Mouse (Mus musculus) lung, postnatal 14 days (tissue): ENCODE data around the gene Cep78.

Experiments
- DNase-seq: peaks from one replicate; pipeline ENCODE4 v3.0.0; 2021

Gene Cep78

DNA sequence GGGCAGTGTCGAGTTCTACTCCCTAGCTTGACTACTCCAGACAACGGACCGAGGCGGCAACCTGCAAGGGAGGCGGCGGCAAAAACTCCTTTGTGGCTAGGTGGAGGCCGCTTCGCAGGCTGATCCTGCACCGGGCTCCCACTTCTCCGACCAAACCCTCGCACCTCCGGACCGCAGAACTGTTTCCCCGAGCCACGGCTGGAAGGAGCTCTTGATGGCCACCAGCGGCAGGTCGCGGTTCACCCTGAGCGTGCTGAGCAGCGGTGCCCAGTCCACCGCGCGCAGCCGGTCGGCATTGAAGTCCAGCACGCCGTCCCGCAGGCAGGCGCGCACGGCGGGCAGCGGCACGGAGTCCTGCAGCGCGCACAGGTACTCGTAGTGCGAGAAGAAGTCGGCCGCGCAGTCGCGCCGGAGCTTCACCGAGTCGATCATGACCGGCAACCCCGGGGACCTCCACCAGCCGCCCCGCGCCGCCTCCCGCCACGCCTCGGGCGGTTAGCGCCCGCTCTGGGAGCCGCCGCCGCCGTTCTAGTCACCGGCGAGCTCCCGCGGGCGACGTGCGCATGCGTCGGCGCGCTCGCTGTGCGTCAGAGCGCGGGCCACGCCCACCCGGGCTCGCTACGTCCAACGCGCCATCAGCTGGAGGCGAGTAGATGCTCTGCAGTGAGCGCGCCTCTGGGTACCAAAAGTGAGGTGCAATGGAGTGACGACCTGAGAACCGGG lies at the start of gene Cep78:
Gene Cep78 (minus strand): TSS at position 541 of the 723 bp plus-strand sequence.
- peak; percentile 91 for DNase-seq

DNA sequence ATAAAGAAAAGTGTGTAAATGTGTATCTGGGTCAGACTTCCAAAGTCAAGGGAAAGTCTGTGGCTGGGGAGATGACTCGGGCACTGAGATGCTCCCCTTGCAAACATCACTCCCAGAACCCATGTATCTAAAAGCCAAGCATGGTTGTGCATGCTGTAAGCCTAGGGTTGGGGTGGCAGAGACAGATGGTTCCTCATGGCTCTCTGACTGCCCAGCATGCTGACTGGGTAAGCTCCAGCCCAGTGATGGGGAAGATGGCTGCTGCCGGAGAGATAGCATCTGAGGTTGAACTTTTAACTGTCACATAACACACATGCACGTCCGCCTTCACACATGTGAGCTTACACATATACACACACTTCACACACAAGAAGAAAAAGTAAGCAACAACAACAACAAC lies 46.5 kb upstream of the Cep78 start:
- DNase-seq = no peak

DNA sequence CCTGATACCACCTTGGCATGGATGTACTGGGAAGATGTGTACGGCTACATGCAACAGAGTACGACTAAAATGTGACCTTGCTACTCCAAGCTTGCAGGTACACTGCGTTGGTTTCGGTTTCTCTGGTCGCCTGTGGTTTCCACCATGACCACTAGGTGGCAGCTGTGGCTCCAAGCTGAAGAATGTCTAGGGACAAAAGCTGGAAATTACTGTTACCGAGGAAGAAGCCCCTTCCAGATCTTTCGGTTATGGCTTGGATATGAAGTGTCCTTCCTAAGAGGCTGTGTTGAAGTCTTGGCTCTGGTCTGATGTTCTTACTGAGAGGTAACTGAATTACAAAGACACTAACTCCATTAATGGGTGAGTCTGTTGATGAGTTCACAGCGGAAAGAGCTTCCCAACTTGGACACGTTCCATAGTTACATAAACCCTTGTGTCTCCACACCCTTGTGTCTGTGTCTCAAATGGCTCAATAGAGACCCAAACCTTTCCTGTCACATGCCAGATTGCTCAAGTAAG lies 44.5 kb upstream of the Cep78 start:
- DNase-seq = peak; percentile 47

DNA sequence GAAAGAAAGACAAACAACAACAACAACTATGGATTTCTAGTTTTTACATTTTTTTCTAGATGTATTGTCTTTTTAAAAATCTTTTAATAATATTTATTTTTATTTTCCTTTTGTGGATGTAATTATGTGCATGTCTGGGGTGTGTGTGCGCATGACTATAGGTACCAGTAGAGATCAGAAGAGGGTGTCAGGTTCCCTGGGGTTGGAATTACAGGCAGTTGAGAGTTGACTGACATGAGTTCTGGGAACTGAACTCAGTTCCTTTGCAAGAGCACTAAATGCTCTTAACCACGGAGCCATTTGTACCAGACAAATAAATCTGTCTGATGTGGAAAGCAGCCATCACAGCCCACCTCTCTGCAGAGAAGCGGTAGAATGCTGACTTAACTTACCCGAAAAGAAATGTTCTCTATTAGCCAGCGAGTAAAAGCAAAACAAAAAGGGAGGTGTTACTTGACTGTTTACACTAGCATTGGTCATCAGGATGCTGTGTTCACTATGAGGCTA lies 44.0 kb upstream of the Cep78 start:
- DNase-seq = no peak

DNA sequence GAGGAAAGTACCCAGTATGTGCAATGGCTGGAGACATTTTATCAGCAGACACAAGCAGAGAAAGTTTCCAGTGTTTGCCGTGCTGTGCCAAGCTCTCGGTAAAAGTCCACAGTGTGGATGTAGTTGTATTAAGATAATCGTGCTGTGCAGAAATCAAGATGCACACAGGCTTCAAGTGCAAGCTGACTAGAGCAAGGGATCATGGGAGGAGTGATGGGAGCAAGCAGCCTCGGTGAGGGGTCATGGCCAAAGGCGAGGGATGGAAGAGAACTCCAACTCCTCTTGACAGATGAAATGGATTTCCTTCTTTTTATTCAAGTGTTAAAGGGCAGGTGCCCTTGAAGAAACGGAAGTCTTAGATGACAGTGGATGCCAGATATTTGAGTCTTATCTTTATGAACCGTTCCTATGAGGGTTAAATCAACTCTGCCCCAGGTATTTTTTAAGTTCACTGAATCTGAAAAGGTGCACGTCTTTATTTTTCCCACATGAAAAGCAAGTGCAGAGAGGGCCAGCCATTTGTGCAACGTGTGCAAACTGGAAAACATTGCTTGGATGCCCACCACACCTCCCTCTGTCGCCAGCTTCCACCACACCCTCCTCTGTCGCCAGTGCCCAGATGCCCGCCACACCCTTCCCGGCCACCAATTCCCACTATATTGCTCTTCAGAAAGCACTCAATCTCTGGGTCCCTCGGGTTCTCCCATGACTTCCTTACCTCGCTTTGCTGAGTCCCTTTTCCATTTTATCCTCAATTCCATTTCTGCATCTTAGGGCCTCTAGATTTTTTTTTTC lies 43.3 kb upstream of the Cep78 start:
- DNase-seq = no peak

DNA sequence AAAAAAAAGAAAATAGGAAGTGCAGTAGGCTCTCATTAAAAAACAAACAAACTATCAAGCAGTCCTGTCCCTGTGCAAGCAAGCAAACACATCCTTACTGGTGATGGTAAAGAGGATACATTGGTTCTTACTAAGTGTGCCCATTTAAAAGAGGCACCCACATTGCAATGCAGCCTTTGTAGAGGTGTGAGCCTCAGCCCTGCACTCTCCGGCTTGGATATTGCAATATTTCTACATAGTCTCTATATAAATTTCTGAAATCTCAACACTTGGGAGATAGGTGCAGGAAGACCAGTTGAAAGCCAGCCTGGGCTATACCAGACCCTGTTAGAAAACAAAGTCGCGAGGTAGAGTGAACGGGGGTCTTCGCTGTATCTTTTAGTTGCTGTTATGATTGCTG lies 41.5 kb upstream of the Cep78 start:
- DNase-seq = no peak

DNA sequence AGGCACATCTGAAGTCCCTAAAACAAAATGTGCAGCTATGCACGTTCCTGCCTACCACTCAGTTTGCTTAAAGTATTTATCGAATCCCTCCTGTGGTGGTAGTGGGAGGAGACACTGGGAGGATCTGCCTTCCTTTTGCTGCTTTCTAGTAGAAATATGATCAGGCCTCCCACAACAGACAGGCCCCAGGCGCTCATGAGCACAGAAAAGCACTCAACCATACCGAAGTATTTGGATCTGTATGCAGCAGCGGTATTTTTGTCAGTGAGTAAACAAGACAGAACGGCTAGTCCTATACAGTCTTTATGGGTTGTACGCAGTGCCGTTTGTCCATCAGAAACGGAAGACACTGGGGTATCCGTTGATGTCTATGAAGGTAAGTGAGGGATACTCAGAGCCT lies 37.4 kb upstream of the Cep78 start:
- no peak for DNase-seq

DNA sequence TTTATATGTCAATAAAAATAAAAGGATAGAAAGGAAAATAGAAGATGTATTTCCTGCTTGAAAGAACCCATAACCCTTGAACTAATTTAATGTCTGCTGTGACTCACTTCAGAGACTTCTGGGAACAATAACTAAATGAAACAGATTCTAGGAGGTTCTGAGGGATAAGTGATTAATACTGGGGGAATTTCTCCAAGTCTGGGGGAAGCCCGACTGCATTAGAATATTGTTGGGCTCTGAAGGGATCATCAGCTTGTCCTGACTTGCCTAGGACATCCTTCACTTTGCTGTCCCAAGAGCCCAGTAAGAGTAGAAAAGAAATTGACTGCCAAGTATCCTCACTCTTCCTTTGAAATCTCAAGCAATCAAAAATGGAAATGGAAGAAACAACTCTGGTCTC lies 31.4 kb upstream of the Cep78 start:
- DNase-seq = no peak

DNA sequence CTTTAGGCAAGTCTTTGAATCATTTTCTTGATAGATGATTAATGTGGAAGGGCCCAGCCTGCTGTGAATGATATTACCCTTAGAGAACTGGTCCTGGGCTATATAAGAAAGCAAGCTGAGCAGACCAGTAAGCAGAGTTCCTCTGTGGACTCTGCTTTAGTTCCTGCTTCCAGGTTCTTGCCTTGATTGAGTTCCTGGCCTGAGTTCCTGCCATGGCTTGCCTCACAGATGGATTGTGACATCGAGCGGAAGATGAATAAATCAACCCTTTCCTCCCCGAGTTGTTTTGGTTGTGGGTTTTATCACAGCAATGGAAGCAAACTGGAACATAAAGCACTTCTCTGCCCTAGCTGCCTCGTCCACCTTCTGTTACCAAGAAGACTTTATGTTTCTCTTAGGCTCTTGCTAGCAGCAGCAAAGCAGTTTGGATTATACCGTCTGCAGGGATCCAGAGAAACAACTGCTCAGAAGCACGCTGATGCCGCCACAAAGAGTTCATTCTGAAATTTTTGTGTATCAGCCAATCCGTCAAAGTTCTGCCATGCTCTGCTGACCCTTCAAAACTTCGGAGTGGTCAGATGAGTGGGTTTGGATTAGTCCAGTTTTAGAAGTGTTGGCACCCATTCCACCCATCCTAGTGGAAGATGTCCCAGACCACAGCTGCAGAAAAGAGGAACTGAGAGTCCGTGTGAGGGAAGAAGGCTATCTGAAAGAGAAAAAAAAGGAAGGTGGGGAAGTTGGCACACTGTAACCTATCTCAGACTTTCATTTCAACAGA lies 30.6 kb upstream of the Cep78 start:
- no peak for DNase-seq

DNA sequence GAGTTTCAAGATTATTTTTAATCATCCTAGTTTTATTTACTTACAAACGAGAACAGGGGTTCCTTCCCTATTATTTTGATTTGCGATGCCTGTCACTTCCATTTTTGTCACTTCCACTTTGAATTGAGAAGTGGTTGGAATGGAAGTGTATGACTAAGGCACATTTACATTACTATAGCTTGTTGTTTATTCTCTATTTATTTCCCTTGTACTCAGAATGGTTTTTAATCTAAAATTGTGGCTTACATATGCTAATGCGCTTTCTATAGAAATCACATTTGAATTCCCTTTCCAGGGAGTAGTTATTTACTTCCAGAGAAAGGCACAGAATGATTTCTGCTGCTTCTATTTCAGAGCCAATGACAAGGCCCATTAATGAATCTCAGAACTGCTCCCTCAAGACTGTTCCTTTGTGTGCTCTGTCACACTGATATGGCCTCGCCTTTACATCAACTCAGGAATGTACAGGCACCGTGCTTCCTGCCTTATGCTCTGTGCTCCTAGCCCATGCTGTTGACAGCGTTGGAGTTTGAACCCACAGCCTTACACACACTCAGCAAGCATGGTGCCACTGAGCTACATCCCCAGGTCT lies 25.1 kb upstream of the Cep78 start:
- DNase-seq = no peak

DNA sequence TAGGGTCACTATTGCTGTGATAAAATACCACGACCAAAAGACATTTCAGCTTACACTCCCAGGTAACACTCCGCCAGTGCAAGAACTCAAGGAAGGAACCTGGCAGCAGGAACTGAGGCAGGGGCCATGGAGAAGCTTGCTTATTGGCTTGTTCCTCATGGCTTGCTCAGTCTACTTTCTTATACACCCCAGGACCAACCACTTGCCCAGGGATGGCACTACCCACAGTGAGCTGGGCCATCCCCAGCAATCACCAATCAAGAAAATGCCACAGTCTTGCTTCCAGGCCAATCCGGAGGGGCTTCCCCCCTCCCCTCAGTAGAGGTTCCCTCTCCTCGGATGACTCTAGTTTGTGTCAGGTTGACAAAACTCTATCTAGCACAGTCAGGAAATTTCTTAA lies 24.3 kb upstream of the Cep78 start:
- DNase-seq = no peak

DNA sequence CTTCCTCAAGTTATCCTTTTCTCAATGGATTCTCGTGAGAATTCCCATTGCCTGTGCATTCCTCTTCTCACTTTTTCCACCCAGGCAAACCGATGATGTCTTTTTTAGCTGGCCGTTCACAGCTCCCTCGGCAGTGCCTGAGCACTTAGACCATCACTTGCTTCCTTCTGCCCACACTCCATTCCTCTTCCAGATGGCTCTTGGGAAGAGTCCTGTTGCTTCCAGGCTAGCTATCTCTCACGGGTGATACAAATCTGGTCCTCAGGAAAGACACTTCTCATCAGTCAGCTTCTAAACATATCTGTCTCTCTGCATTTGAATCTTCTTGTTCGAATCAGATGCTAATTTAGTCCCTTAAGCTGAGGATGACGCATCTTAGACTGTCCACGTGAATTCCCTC lies 22.3 kb upstream of the Cep78 start:
- no peak for DNase-seq

DNA sequence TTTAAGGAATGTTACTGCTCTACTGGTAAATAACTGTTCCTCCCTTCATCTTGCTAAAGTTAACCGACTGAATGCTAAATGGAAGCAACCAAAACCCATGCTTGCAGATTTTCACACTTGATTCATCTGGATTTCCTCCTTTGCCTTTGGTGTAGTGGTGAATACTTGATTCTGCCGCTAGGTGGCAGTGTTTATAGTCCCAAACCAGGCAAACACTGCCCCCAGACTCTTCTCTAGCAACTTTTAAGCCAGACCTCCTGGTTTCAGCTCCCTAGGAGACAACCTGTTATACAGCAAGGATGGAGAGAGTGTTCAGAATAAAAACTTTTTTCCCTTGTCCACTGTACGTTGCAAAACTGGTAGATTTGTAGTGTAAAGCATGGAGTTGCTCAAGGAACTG lies 13.4 kb upstream of the Cep78 start:
- DNase-seq = peak; percentile 75

DNA sequence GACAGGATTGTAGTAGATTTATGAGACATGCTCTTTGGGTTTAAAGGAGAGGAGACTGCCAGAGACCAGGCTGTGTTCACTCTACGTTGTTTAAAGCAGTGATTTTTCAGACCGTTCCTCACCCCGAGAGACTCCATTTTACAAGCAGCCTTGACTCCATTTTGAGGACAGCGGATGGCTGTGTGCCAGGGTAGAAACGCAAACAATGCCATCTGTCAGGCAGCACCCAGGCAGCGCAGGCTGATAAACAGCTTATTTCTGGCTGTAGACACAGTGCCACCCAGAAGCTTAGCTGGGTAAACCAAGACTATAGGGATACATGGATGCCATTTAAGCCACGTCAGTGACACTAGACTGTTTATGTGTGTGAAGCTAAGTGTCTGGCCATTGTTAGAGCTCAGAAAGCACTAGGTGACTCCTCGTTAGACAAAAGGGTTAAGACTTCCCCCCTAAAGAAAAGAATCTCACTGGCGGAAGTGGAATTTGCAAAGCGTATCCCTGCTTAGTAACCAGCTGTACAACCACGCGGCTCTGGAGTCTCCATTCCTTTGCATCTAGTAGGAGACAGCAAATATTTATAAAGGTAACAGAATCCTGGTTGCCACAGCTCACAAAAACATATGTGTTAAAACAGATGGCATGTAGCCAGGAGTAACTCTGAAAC lies 12.2 kb upstream of the Cep78 start:
- no peak for DNase-seq

DNA sequence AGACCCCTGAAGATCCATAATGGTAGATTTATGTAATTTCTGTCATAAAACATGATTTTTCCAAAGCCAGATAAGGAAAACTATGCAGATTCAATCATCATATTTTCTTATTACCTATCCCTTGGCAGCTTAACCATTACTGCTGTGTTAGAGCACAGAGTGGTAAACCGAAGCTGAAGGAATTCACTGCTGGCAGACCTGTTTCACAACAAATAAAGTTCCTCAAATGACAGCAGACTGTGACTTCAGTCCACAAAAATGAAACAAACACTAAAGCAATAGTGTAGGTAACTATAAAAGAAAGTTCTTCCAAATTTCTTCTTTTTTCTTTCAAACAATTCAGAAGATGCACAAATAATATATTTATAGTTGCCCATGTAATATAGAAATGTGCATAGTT lies 5.3 kb upstream of the Cep78 start:
- DNase-seq = no peak

DNA sequence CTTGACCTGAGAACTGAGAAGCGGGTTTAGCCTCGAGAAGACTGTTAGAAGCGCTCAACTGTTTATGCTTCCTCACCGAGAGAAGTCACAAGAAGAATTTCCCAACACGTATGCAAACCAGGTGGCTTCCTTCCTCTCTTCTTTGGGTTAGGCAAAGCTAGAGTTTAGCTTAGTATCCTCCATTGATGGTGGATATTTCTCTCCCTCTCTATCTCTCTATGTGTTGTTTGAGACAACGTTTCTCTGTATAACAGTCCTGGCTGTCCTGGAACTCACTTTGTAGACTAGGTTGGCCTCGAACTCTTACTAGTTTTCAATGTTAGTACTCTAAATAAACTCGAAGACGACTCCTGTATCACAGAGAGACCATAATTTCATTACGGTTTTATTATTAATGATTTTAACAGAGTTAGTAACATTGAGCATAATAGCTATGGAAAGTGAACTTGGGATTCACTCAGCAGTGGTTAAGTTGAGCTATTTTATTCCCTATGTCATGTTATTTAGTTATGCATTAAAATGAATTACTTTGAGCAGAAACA lies 454 bp upstream of the Cep78 start:
- DNase-seq = no peak

DNA sequence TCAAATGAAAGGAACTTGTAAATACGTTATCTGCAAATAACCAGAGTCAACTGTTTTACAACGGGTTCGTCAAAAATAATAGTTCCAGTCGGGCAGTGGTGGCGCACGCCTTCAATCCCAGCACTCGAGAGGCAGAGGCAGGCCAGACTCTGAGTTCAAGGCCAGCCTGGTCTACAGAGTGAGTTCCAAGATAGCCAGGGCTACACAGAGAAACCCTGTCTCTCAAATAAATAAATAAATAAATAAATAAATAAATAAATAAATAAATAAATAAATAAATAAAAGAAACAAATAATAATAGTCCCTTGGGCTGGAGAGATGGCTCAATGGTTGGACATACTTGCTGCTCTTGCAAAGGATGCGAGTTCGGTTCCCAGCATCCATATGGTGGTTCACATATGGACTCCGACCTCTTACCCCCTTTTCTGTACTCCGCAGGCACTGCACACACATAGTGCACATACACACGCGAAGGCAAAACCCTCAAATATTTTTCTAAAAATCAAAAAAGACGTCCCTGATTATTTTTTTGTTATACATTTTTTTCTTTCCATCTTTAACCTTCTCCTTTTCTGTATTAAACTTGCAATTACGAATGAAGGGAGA lies 947 bp downstream of the Cep78 start:
- DNase-seq = no peak

DNA sequence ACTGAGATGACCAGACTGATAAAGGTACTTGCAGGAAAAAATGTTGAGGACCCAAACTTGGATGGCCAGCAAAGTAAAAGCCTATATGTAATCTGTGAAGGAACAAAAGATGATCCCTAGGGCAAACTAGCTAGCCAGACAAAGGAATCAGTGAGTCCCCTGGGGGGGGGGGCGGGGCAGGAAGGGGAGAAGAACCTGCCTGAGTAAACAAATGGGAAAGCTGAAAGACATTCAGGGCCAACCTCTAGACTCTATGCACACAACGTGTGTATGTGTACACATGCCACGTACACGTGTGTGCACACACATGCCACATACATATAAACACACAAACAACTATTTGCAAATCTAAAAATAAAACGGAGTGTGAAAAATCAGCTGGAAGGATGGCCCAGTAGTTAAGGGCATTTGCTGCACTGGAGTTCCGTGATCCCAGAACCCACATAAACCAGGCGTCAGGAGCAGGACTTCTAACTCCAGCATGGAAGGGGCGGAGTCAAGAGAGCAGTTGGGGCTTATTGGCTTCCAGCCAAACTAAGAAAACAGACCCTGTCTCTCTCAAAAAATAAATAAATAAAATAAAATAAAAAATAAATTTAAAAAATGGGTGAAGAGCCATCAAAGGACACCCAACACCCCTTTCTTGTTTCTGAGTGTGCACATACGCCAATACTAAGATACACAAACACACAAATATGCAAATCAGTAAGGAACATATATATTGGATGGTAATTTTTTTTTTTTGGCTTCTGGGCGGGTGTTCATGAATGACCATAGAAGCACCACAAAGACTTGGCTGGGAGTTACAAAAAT lies 1.7 kb downstream of the Cep78 start:
- DNase-seq = no peak

DNA sequence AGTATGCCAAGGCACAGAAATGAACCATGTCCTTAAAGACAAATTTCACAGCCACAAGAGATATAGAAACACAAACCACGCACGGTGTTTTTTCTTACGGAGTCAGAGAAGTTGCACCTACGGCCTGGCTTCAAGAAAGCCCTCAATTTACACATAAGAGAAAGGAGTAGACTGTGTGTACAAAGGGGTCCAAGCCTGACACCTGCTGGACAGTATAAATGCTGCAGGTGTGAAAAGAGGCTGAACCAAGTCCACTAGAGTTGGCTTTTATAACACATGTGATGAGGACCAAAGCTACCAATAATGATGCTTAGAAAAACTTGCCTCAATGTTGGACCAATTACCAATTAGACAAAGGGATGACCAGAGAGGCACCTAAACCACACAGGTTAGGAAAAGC lies 2.9 kb downstream of the Cep78 start:
- DNase-seq = peak; percentile 64

DNA sequence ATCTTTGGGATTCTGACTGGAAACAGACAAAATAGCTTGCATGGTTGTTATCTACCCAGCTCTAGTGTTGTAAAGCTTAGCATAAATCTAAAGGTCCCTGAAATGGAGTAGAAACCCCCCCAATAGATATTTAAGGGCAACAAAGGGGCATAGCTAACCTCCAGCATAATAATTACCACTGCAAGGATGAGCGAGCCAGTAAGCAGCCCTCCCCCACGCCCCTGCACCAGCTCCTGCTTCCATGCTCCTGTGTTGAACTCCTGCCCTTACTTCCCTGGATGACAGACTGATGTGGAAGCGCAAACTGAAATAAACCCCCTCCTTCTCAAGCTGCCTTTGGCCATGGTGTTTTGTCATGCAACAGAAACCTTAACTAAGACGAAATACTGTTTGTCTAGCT lies 11.4 kb downstream of the Cep78 start:
- DNase-seq = no peak

DNA sequence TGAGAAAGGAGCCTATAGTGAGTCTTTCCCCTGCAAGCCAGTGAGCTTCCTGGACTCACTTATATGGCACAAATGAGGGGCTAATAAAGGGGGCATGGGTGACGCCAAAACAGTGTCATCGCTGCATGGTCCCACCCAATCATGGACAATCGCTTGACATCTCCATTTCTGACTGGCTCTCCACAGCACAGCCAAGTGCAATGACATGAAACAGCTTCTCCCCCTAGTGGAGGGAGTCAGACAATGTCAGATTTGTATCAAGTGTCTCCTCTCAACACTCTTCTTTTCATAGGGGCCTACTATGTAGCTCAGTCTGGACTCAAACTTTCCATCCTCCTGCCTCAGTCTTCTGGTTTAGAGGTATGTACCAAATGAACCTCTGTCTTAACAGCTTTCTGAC lies 19.7 kb downstream of the Cep78 start:
- DNase-seq = peak; percentile 51
